In genomic region chr5:121262415-121262814, GRCm38 (mm10) we compare ENCODE assay signal across 25 mouse cellular contexts.
"Had no signal": no experiment of that assay in that cellular context is flagged by ENCODE, and none has a peak within 500 bp of the region (broad histone marks: within the 10 kb centered on the region; RNA-seq: fewer than 3 reads in every experiment).

No protein-coding gene starts in this region.

- H3K27me3 ChIP-seq: heart, embryonic 12.5 days; hindbrain, embryonic 12.5 days; intestine, embryonic 15.5 days; limb, embryonic 12.5 days; liver, embryonic 13.5 days; liver, embryonic 15.5 days had no signal

- H3K4me3 ChIP-seq: heart, embryonic 10.5 days; heart, embryonic 12.5 days; hindbrain, embryonic 10.5 days; hindbrain, embryonic 12.5 days; intestine, embryonic 15.5 days; layer of hippocampus, adult 2 months; left cerebral cortex, adult 2 months; limb, embryonic 10.5 days; limb, embryonic 12.5 days; liver, embryonic 13.5 days; liver, embryonic 15.5 days had no signal

- DNase-seq: gastrocnemius, postnatal 25 days; heart, adult 18-20 months; heart, postnatal 10 days; heart, postnatal 4 days; kidney, adult 18-20 months; kidney, adult 8-10 months; kidney, postnatal 10 days; kidney, postnatal 25 days; kidney, postnatal 4 days; liver; liver, embryonic 13.5 days had no signal

- H3K4me1 ChIP-seq: heart, embryonic 10.5 days; heart, embryonic 12.5 days; hindbrain, embryonic 10.5 days; hindbrain, embryonic 12.5 days; intestine, embryonic 15.5 days; limb, embryonic 10.5 days; limb, embryonic 12.5 days had no signal

- H3K9me3 ChIP-seq: heart, embryonic 10.5 days; heart, embryonic 12.5 days; hindbrain, embryonic 10.5 days; hindbrain, embryonic 12.5 days; intestine, embryonic 15.5 days; limb, embryonic 10.5 days; limb, embryonic 12.5 days; liver, embryonic 13.5 days; liver, embryonic 15.5 days had no signal

- ATAC-seq: hindbrain, embryonic 16.5 days; inflammation-experienced regulatory T-cells, adult 6 months; intestine, embryonic 15.5 days; intestine, postnatal 0 days had no signal

- H3K27ac ChIP-seq: heart, embryonic 10.5 days; hindbrain, embryonic 10.5 days; hindbrain, embryonic 12.5 days; hindbrain, embryonic 14.5 days; intestine, embryonic 15.5 days; layer of hippocampus, adult 2 months; left cerebral cortex, adult 2 months; limb, embryonic 10.5 days; limb, embryonic 12.5 days; liver, embryonic 15.5 days had no signal
